Mouse (Mus musculus) CH12.LX (cell line): ENCODE measurements at regions not wholly inside any gene's neighbourhood (a gene's known extent, or its start where the extent isn't known, plus 50 kb on each side); places are given as distances from the start of the nearest gene placed in this dataset.

Experiments used
- CHD2 ChIP-seq: IDR thresholded peaks from 2 replicates; pipeline ENCODE4 v1.6.1; 2011; ENCODE audit warnings: low read length, improper control_type of control experiment
- CTCF ChIP-seq, 2 experiments: IDR thresholded peaks in 1 of 2; conservative IDR thresholded peaks in 1 of 2; 2 replicates each; pipeline ENCODE4 v1.5.1; 2011 to 2012; ENCODE audit warnings: low read depth in 2 of 2, low read length in 2 of 2, improper control_type of control experiment in 1 of 2, inconsistent platforms in 1 of 2, mild to moderate bottlenecking in 1 of 2, moderate library complexity in 1 of 2
- GABPA ChIP-seq: IDR thresholded peaks from 2 replicates; pipeline ENCODE4 v1.6.1; 2012; ENCODE audit warnings: low read depth, low read length, improper control_type of control experiment, inconsistent platforms; ENCODE audit not compliant: insufficient replicate concordance
- HCFC1 ChIP-seq: IDR thresholded peaks from 2 replicates; pipeline ENCODE4 v1.6.1; 2012; ENCODE audit warnings: low read depth, mild to moderate bottlenecking, inconsistent platforms, low read length, improper control_type of control experiment
- MAFK ChIP-seq: IDR thresholded peaks from 2 replicates; pipeline ENCODE4 v1.6.1; 2011; ENCODE audit warnings: low read length, improper control_type of control experiment; ENCODE audit not compliant: insufficient replicate concordance
- MYC ChIP-seq: IDR thresholded peaks from 2 replicates; pipeline ENCODE4 v1.6.1; 2011; ENCODE audit warnings: low read depth, mild to moderate bottlenecking, improper control_type of control experiment, low read length
- POLR2A ChIP-seq: IDR thresholded peaks from 2 replicates; pipeline ENCODE4 v1.6.1; 2011; ENCODE audit warnings: low read depth, mild to moderate bottlenecking, improper control_type of control experiment, low read length
- SIN3A ChIP-seq: IDR thresholded peaks from 2 replicates; pipeline ENCODE4 v1.6.1; 2012; ENCODE audit warnings: low read length, improper control_type of control experiment, inconsistent platforms

DNA sequence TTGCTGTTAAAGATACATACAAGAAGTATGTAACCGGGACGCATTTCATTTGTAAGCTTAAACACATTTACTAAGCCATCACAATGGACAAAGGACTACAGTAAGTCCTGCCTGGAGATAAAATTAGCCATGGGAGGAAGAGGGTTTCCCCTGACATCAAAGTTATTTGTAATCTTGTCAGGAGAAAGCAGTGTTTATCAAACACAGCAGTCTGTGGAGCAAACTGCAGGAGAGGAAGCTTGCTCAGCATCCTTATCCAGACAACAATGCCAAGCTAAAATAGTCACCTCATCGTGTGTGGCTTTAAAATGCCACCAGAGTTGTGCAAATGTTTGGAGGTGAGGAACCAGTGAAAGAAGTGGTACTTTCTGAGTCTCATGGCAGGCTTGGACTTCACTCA lies 216.9 kb upstream of the Gpc5 start:
- TF ChIP-seq GABPA (no peak), POLR2A (no peak), MYC (no peak), CTCF (conservative IDR thresholded peaks at IDR 0.05 in 1 of 2, IDR thresholded peaks at IDR 0.05 in 1 of 2; ENCODE audit: low read depth in 2 of 2, low read length in 2 of 2) (no peak), HCFC1 (no peak), SIN3A (no peak), MAFK (no peak), CHD2 (no peak)
